Mouse (Mus musculus) liver, postnatal 0 days (tissue): ENCODE results near the gene Slc44a5.

Experiments
- CTCF ChIP-seq: sonication (generic); IDR thresholded peaks from 2 replicates; pipeline ENCODE4 v1.5.1; 2016; ENCODE audit warnings: antibody characterized with exemption, low read depth
- EP300 ChIP-seq: IDR thresholded peaks from 2 replicates; pipeline ENCODE4 v1.6.1; 2016; ENCODE audit warnings: antibody characterized with exemption, low read depth, mild to moderate bottlenecking

DNA sequence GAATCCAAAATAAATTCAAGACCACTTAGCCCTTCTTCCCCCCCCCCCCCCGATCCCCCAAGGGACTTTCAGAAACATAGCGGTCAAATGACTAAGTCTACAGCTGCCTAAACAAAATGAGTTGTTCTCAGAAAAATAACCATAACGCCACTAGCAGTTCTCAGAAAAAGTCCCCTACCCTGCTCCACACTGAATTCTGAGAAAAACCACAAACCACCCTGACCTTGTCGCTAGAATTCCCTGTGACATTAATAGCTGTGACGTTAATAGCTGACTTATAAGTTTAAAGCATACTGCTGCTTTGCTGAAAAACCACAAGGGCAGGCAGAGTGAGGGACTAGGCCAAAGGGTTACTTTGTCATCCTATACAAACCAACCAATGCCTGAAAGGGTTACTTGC lies 15.3 kb upstream of the Slc44a5 start:
- TF ChIP-seq EP300 (no peak), CTCF (no peak)
